Mouse (Mus musculus) limb, embryonic 14.5 days (tissue): Measurements from ENCODE around the gene Fut2. TPM values are rescaled to one million over a fixed set of nuclear protein-coding genes. Genes with fewer than 3 reads are reported as not detected.
A peak's percentile ranks its signal among the peaks of the same experiment; 100 is the strongest.

Experiments used
- ATAC-seq: fragments of 200-750 bp; cut with Nextera tagmentation; 2 replicates; pipeline ENCODE4 v1.8.0; 2017; ENCODE audit warnings: low read depth, moderate number of reproducible peaks, moderate TSS enrichment; ENCODE audit not compliant: low FRiP score
- DNase-seq: peaks from one replicate; pipeline ENCODE4 v3.0.0-alpha.2; 2015; ENCODE audit warnings: low spot score
- H3K27ac ChIP-seq: fragments of 300-500 bp; sonication (generic); replicated peaks from 2 replicates; pipeline ENCODE4 v1.5.1; 2014; ENCODE audit warnings: low read depth, mild to moderate bottlenecking, low read length, moderate library complexity, mixed read lengths
- H3K27me3 ChIP-seq: fragments of 300-500 bp; sonication (generic); 2 replicates; pipeline ENCODE4 v1.6.1; 2014; ENCODE audit warnings: low read length, mixed read lengths; ENCODE audit not compliant: control insufficient read depth, insufficient read depth
- H3K36me3 ChIP-seq: fragments of 300-500 bp; sonication (generic); 2 replicates; pipeline ENCODE4 v1.6.1; 2014; ENCODE audit warnings: mild to moderate bottlenecking, low read length, moderate library complexity, mixed read lengths; ENCODE audit not compliant: control insufficient read depth, insufficient read depth
- H3K4me1 ChIP-seq: fragments of 300-500 bp; sonication (generic); 2 replicates; pipeline ENCODE4 v1.6.1; 2014; ENCODE audit warnings: antibody characterized with exemption, low read length, mixed read lengths; ENCODE audit not compliant: control insufficient read depth, insufficient read depth
- H3K4me2 ChIP-seq: fragments of 300-500 bp; sonication (generic); replicated peaks from 2 replicates; pipeline ENCODE4 v1.6.1; 2014; ENCODE audit warnings: low read depth, mild to moderate bottlenecking, low read length, moderate library complexity; ENCODE audit not compliant: severe bottlenecking
- H3K4me3 ChIP-seq: fragments of 300-500 bp; sonication (generic); replicated peaks from 2 replicates; pipeline ENCODE4 v1.5.1; 2014; ENCODE audit warnings: low read length
- H3K9ac ChIP-seq: fragments of 300-500 bp; sonication (generic); 2 replicates; pipeline ENCODE4 v1.6.1; 2014; ENCODE audit warnings: mild to moderate bottlenecking, low read depth, low read length, moderate library complexity; ENCODE audit not compliant: severe bottlenecking
- H3K9me3 ChIP-seq: fragments of 300-500 bp; sonication (generic); 2 replicates; pipeline ENCODE4 v1.6.1; 2016; ENCODE audit warnings: low read length; ENCODE audit not compliant: control insufficient read depth
- POLR2A ChIP-seq: fragments of 200-500 bp; IDR thresholded peaks from 2 replicates; pipeline ENCODE4 v1.8.0; 2012; ENCODE audit warnings: inconsistent platforms, mild to moderate bottlenecking, moderate library complexity, borderline replicate concordance; ENCODE audit not compliant: insufficient read depth, insufficient read length; ENCODE audit errors: extremely low read depth
- WGBS: fragments of 180-500 bp; shearing (Covaris S2); extraction: QIAGEN DNeasy Blood & Tissue Kit; methylation state at CpG from one replicate; pipeline ENCODE4 v1.1.7; 2014; 5-methylcytosine and 5-hydroxymethylcytosine counted together
- polyA plus RNA-seq, 2 experiments: library from polyadenylated mRNA; depleted of rRNA in 1 of 2; stranded (reverse) in 1 of 2; unstranded in 1 of 2; fragments of >200 nt; fragmentation: Nextera tagmentation in 1 of 2; extraction: Ambion mirVana in 1 of 2; gene quantifications; 2 replicates each; pipeline versions ENCODE4 v1.2.1 to v1.2.3; 2012 to 2014

The Fut2 gene
- polyA plus RNA-seq, 2 experiments, result 1.4 to 2.9 TPM

DNA sequence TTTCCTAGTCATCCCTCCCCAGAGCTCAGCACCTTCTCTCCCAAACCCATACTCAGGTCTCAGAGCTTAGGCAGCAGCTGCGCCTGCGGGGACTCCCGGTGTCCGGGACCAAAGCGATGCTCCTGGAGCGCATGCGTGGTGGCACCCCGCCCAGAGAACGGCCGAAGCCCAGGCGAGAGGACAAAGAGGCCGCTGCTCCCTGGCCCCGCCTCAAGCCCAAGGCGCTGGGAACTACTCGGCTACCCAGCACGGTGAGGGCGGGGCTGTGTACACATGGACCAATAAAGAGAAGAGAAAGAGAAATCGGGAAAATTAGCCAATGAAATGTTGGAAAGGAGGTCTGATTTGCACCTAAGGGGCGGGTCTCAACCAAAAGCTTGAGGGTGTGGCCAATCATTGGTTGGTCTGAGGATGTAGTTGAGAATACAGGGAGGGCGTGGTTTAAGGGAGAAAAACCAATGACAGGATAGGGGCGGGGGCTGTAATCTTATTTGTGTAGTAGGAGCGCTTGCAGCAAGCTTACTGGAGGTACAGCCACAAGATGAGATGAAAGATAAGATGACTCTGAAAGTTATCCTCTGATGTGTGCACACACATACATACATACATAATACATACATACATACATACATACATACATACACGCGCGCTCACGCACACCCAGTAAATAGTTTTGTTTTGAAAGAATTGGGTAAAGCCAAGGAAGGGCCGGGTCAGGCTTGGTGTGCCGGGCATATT is 22.6 kb downstream of the Fut2 start:
- peak; percentile 91 for ATAC-seq
- H3K9ac ChIP-seq, result peak overlapping the region; percentile 60
- peak; percentile 94; the same call in 1 of the 2 replicates for TF ChIP-seq POLR2A
- peak overlapping the region; percentile 82 for H3K27ac ChIP-seq
- H3K9me3 ChIP-seq, result no peaks in the 10 kb centered on the region
- DNase-seq, result peak; percentile 100
- H3K27me3 ChIP-seq, result no peaks in the 10 kb centered on the region
- WGBS, result 1% methylated on average over 28 of the region's 28 CpGs
- peak overlapping the region; percentile 43 for H3K4me3 ChIP-seq
- H3K4me2 ChIP-seq, result peak overlapping the region; percentile 77
- no peaks in the 10 kb centered on the region for H3K36me3 ChIP-seq
- peaks cover 28% of the 10 kb centered on the region for H3K4me1 ChIP-seq

DNA sequence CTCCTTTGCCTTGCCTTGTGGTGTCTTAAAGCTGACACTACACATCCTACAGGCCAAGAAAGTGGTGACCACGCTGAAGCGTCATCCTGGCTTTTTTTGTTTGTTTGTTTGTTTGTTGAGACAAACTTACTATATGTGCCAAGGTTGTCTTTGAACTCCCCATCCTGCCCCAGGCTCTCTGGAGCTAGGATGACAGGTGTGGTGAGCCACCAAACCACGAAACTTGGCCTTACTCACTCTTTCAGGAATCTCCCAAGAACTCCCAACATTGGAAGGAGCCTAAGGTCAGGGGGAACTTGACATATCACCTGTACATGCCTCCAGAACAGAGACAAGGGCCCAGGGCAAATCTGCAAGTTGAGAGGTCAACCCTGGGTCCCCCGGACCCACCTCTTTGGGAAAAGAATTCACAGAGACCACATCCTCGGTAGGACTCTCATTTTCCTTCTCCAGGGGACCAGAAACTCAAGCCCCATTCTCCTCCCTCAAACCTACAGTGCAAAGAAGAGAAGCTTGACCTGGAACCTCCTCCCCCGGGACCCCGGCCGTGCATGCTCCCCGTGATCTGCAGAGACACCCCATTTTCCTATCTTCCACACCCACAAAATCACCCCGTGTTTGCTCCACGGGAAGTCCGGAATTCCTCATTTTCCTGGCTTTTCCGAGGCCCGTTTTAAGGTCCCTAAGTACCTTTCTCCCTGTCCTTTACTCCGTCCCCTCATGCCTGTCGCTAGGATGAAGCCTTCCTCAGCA is 23.5 kb downstream of the Fut2 start:
- Histone ChIP-seq H3K4me3 (peak overlapping the region; percentile 43), H3K4me1 (peaks cover 35% of the 10 kb centered on the region), H3K4me2 (peak overlapping the region; percentile 77), H3K36me3 (no peaks in the 10 kb centered on the region), H3K27ac (peak overlapping the region; percentile 82), H3K9me3 (no peaks in the 10 kb centered on the region), H3K27me3 (no peaks in the 10 kb centered on the region), H3K9ac (peak overlapping the region; percentile 60)
- no peak for TF ChIP-seq POLR2A
- ATAC-seq (no peak), DNase-seq (no peak)
- WGBS, result 34% methylated on average over 16 of the region's 16 CpGs

DNA sequence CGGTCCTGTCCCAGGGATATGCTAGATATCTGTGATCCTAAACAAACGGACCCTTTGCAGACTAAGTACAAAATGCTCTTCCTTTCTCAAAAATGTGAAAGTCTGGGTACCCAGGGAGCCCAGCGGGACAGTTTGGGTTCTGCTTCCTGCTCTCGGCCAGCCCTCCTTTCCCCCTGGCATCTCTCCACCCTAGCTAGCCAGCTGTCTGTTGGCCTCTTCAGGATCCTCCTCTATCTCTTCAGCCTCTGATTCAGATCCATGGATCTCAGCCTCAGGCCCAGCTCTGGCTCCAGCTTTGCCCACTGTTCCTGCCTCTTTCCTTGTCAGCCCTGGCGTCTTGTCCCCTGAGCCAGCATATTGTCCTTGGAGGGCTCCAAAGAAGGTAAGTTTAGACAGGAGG is 24.1 kb downstream of the Fut2 start:
- Histone ChIP-seq H3K9me3 (no peaks in the 10 kb centered on the region), H3K4me1 (peaks cover 35% of the 10 kb centered on the region), H3K4me2 (peak overlapping the region; percentile 77), H3K27me3 (no peaks in the 10 kb centered on the region), H3K4me3 (peak overlapping the region; percentile 43), H3K27ac (0 out of 2 replicates have a peak overlapping the region, but pooled peaks have one; percentile 26), H3K36me3 (no peaks in the 10 kb centered on the region), H3K9ac (peak overlapping the region; percentile 40)
- TF ChIP-seq POLR2A, result no peak
- DNase-seq, result no peak
- ATAC-seq, result no peak
- WGBS, result 77% methylated on average over 5 of the region's 5 CpGs

DNA sequence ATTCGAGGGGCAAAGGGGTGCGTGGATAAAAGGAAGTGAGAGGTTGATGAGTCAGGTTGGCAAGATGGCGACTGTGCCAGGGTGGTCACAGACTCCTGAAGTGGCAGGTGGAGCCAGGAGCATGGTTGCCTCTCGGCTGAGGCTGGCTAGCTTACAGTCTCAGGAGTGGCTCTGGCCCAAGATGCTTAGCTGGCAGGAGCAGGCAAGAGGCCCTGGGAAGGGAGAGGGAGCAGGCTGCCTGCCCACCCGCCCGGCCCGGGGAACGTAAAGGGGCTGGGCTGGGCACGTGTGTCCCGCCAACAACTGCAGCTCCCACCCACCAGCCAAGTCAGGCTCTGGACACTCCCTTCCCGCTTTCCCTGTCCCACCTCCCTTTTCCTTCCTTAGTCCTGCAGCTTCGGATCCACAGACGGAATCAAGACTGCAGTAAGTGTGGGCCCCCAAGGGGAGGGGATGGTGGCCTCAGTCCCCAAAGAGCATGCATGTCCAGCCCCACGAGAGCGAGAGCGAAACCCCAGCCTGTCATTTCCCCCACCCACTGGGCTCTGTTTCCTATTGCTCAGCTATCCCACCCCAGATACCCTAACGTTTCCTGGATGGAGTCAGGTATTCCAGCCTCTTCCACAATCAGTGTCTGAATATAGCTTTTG is 24.7 kb downstream of the Fut2 start:
- Histone ChIP-seq H3K9ac (peak overlapping the region; percentile 40), H3K27me3 (no peaks in the 10 kb centered on the region), H3K9me3 (no peaks in the 10 kb centered on the region), H3K4me3 (peak overlapping the region; percentile 43), H3K27ac (peak overlapping the region; percentile 62), H3K4me2 (peak overlapping the region; percentile 77), H3K4me1 (peaks cover 35% of the 10 kb centered on the region), H3K36me3 (0 out of 2 replicates have a peak, but pooled peaks cover 3% of the 10 kb centered on the region)
- no peak for TF ChIP-seq POLR2A
- peak; percentile 70 for DNase-seq
- no peak for ATAC-seq
- WGBS, result 46% methylated on average over 14 of the region's 17 CpGs
